Mouse (Mus musculus): ENCODE measurements around the gene Sugct. TPM values are rescaled to one million over a fixed set of nuclear protein-coding genes. Genes with fewer than 3 reads are reported as not detected.

The Sugct gene
- polyA plus RNA-seq, 1 experiment from 2014 or later = 17.3 TPM

DNA sequence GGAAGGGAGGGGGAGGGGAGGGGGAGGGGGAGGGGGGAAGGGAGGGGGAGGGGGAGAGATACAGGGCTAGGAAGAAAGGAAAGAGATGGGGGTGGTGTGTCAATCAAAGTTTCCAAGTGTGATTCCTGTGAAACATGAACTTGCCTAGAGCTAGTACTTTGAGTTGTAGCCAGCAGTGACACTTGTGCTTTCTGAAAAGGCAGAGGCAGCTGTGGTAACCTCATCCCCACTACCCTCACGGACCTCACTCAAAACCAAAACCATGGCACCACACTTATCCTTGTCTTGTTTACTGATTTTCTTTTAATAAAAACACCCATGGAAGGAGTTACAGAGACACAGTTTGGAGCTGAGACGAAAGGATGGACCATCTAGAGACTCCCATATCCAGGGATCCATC, 698.9 kb downstream of the Sugct start:
- Histone ChIP-seq H3K27me3 (replicated peaks; ENCODE audit: control insufficient read depth, insufficient read depth, low read length) (no peaks in the 10 kb centered on the region), H3K9ac (ENCODE audit: low read depth, low read length) (no peak overlapping the region), H3K27ac (ENCODE audit: low read depth, low read length) (no peak overlapping the region), H3K4me3 (ENCODE audit: low read depth, low read length) (no peak overlapping the region), H3K4me1 (replicated peaks; ENCODE audit: control insufficient read depth, insufficient read depth, low read length) (no peaks in the 10 kb centered on the region), H3K4me2 (replicated peaks; ENCODE audit: low read depth) (no peak overlapping the region), H3K9me3 (ENCODE audit: control insufficient read depth) (no peaks in the 10 kb centered on the region), H3K36me3 (ENCODE audit: control insufficient read depth, insufficient read depth) (no peaks in the 10 kb centered on the region)
- WGBS = 78% methylated on average over 2 of the region's 2 CpGs
- TF ChIP-seq CTCF (IDR thresholded peaks at IDR 0.05; ENCODE audit: low read depth) = no peak
- ATAC-seq = no peak

GRCm38 (mm10) chr13:16995321-16995720, 700.0 kb downstream of the Sugct start:
- no peak overlapping the region for H3K27ac ChIP-seq (ENCODE audit: low read depth, low read length)
- TF ChIP-seq CTCF (IDR thresholded peaks at IDR 0.05; ENCODE audit: low read depth) = no peak
- H3K4me1 ChIP-seq (replicated peaks; ENCODE audit: control insufficient read depth, insufficient read depth, low read length) = no peaks in the 10 kb centered on the region
- H3K4me2 ChIP-seq (replicated peaks; ENCODE audit: low read depth) = no peak overlapping the region
- no peaks in the 10 kb centered on the region for H3K36me3 ChIP-seq (ENCODE audit: control insufficient read depth, insufficient read depth)
- no peaks in the 10 kb centered on the region for H3K27me3 ChIP-seq (replicated peaks; ENCODE audit: control insufficient read depth, insufficient read depth, low read length)
- no peak overlapping the region for H3K4me3 ChIP-seq (ENCODE audit: low read depth, low read length)
- no peaks in the 10 kb centered on the region for H3K9me3 ChIP-seq (ENCODE audit: control insufficient read depth)
- ATAC-seq = no peak
- H3K9ac ChIP-seq (ENCODE audit: low read depth, low read length) = no peak overlapping the region
- WGBS = 71% methylated on average over 3 of the region's 3 CpGs

- 80% methylated on average over 6 of the region's 6 CpGs for WGBS
These were observed 717.6 kb downstream of the Sugct start for GRCm38 (mm10) chr13:16977743-16978142.

DNA sequence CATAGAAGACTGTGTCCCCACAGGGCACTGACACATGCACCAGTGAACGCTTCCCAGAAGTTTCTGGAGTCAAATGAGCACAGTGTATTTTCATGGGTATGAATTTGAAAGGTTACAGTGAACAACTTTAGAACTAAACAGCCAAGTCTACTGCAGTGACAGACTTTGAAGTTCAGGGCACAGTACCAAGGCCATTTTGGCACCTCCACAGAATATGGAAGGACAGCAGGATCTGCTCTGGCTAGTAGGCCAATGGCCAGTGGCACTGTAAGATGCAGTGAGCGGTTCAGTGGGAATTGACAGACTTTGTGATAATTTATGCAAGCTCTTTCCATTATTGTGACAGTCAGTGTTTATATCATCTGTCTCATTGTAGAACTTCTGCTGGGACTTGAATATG, 724.1 kb downstream of the Sugct start:
- TF ChIP-seq CTCF (IDR thresholded peaks at IDR 0.05; ENCODE audit: low read depth) = no peak
- Histone ChIP-seq H3K4me3 (ENCODE audit: low read depth, low read length) (no peak overlapping the region), H3K27me3 (replicated peaks; ENCODE audit: control insufficient read depth, insufficient read depth, low read length) (no peaks in the 10 kb centered on the region), H3K27ac (ENCODE audit: low read depth, low read length) (no peak overlapping the region), H3K9ac (ENCODE audit: low read depth, low read length) (no peak overlapping the region), H3K4me2 (replicated peaks; ENCODE audit: low read depth) (no peak overlapping the region), H3K4me1 (replicated peaks; ENCODE audit: control insufficient read depth, insufficient read depth, low read length) (no peaks in the 10 kb centered on the region), H3K36me3 (ENCODE audit: control insufficient read depth, insufficient read depth) (no peaks in the 10 kb centered on the region), H3K9me3 (ENCODE audit: control insufficient read depth) (no peaks in the 10 kb centered on the region)
- ATAC-seq = no peak
- 89% methylated on average over 2 of the region's 2 CpGs for WGBS

More at GRCm38 (mm10) chr13:16977743-16978142, 717.6 kb downstream of the Sugct start:
- Histone ChIP-seq H3K4me1 (replicated peaks; ENCODE audit: control insufficient read depth, insufficient read depth, low read length) (no peaks in the 10 kb centered on the region), H3K4me3 (ENCODE audit: low read depth, low read length) (no peak overlapping the region), H3K27ac (ENCODE audit: low read depth, low read length) (no peak overlapping the region), H3K4me2 (replicated peaks; ENCODE audit: low read depth) (no peak overlapping the region), H3K36me3 (ENCODE audit: control insufficient read depth, insufficient read depth) (no peaks in the 10 kb centered on the region), H3K27me3 (replicated peaks; ENCODE audit: control insufficient read depth, insufficient read depth, low read length) (no peaks in the 10 kb centered on the region), H3K9ac (ENCODE audit: low read depth, low read length) (no peak overlapping the region), H3K9me3 (ENCODE audit: control insufficient read depth) (no peaks in the 10 kb centered on the region)
- no peak for ATAC-seq
- TF ChIP-seq CTCF (IDR thresholded peaks at IDR 0.05; ENCODE audit: low read depth) = no peak

DNA sequence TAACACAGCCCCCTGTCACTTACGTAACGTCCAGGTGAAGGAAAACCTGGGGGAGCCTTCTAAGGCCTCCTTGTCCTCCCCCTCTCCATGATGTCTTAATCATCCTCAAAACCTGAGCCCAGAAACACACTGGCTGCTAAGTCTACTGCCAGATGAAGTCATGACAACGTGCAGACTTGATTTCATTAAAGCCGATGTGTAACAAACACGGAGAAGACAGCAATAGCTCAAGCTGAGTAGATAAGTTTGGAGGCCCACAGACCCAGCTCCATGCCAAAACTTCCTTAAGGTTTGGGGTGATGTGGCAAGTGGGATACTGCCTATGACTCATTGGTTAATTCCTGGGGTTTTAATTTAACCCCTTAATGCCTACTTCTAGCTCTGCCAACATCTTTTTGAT, 726.4 kb downstream of the Sugct start:
- no peak overlapping the region for H3K4me3 ChIP-seq (ENCODE audit: low read depth, low read length)
- no peaks in the 10 kb centered on the region for H3K4me1 ChIP-seq (replicated peaks; ENCODE audit: control insufficient read depth, insufficient read depth, low read length)
- no peak overlapping the region for H3K4me2 ChIP-seq (replicated peaks; ENCODE audit: low read depth)
- no peaks in the 10 kb centered on the region for H3K9me3 ChIP-seq (ENCODE audit: control insufficient read depth)
- ATAC-seq = no peak
- TF ChIP-seq CTCF (IDR thresholded peaks at IDR 0.05; ENCODE audit: low read depth) = no peak
- 80% methylated on average over 5 of the region's 5 CpGs for WGBS
- H3K27me3 ChIP-seq (replicated peaks; ENCODE audit: control insufficient read depth, insufficient read depth, low read length) = no peaks in the 10 kb centered on the region
- no peak overlapping the region for H3K27ac ChIP-seq (ENCODE audit: low read depth, low read length)
- H3K9ac ChIP-seq (ENCODE audit: low read depth, low read length) = no peak overlapping the region
- H3K36me3 ChIP-seq (ENCODE audit: control insufficient read depth, insufficient read depth) = no peaks in the 10 kb centered on the region

DNA sequence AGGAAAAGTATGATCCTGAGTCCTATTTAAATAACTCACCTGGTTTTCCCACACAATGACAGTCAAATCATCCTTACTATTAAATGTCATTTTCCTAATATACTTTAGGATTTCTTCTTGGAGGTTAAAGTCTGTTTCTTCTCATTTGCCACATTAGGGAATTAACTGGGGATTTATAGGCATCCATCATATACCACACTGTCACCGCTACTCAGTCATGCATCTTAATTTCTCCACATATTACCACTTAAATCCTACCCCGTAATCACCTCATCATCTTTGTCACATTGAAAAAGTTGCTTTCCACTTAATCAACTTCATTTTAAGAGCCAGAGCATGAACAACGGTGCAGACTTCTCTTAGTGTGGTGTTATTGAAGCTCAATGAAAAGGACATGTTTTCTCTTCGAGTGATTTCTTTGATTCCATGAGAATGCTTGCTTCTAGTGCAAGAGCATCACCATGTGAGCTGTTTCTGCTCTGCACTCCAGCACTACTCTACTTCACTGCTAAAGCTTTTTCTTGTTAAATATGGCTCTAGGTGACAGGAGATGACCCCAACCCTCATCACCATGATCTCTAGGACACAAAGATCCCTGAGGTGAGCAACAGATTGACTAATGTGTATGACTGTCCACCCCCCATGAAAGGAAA, 730.4 kb downstream of the Sugct start:
- TF ChIP-seq CTCF (IDR thresholded peaks at IDR 0.05; ENCODE audit: low read depth) = peak; percentile 40
- no peak for ATAC-seq
- no peaks in the 10 kb centered on the region for H3K9me3 ChIP-seq (ENCODE audit: control insufficient read depth)
- no peaks in the 10 kb centered on the region for H3K27me3 ChIP-seq (replicated peaks; ENCODE audit: control insufficient read depth, insufficient read depth, low read length)
- no peak overlapping the region for H3K9ac ChIP-seq (ENCODE audit: low read depth, low read length)
- no peaks in the 10 kb centered on the region for H3K36me3 ChIP-seq (ENCODE audit: control insufficient read depth, insufficient read depth)
- WGBS = 81% methylated on average over 4 of the region's 4 CpGs
- H3K27ac ChIP-seq (ENCODE audit: low read depth, low read length) = no peak overlapping the region
- no peak overlapping the region for H3K4me3 ChIP-seq (ENCODE audit: low read depth, low read length)
- no peaks in the 10 kb centered on the region for H3K4me1 ChIP-seq (replicated peaks; ENCODE audit: control insufficient read depth, insufficient read depth, low read length)
- no peak overlapping the region for H3K4me2 ChIP-seq (replicated peaks; ENCODE audit: low read depth)

- H3K36me3 ChIP-seq (ENCODE audit: control insufficient read depth, insufficient read depth) = no peaks in the 10 kb centered on the region
- H3K9me3 ChIP-seq (ENCODE audit: control insufficient read depth) = no peaks in the 10 kb centered on the region
- no peak overlapping the region for H3K9ac ChIP-seq (ENCODE audit: low read depth, low read length)
- no peak for ATAC-seq
- H3K4me3 ChIP-seq (ENCODE audit: low read depth, low read length) = no peak overlapping the region
- no peaks in the 10 kb centered on the region for H3K4me1 ChIP-seq (replicated peaks; ENCODE audit: control insufficient read depth, insufficient read depth, low read length)
- WGBS = 79% methylated on average over 4 of the region's 4 CpGs
- no peak for TF ChIP-seq CTCF (IDR thresholded peaks at IDR 0.05; ENCODE audit: low read depth)
- no peak overlapping the region for H3K4me2 ChIP-seq (replicated peaks; ENCODE audit: low read depth)
- H3K27ac ChIP-seq (ENCODE audit: low read depth, low read length) = no peak overlapping the region
- no peaks in the 10 kb centered on the region for H3K27me3 ChIP-seq (replicated peaks; ENCODE audit: control insufficient read depth, insufficient read depth, low read length)
These were observed 743.3 kb downstream of the Sugct start for GRCm38 (mm10) chr13:16952045-16952444.
